Mouse (Mus musculus): ENCODE measurements around the gene Sec13. TPM values are rescaled to one million over a fixed set of nuclear protein-coding genes. Genes with fewer than 3 reads are reported as not detected.

The Sec13 gene
- 223 and 234 TPM in 2 replicates for polyA plus RNA-seq (2015; fragmentation: Nextera tagmentation; extraction: Ambion mirVana)

- DNase-seq (ENCODE audit: low spot score): peak; percentile 86
Measured at GRCm38 (mm10) chr6:113740236-113741217, at the start of gene Sec13. TSS of gene Sec13 (minus strand) at chr6:113740743.

DNA sequence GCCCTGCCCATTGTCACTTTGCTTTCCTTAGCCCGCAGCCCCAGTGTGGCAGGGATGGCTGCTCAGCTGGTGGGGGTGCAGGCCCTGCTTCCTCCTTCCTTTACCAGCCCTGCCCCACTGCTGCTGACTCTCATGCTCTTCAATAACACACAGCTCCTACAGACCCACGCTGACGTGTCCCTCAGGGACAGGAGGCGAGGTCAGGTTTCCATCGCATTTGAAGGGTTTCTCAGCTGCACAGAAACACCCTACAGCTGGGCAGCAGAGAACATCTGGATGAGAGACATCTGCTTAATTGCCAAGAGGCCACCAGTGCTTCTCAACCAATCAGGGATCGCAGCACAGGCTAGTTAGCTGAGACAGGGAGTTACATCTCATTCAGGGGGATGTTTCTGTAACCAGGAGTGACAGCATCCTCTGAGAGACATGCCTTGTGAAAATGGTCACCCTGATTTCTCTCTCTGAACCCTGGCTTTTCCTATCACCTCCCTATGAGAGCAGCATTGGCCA is 47.0 kb upstream of the Sec13 start:
- no peak for DNase-seq (ENCODE audit: low spot score)

- no peak for DNase-seq (ENCODE audit: low spot score)
Measured at GRCm38 (mm10) chr6:113785658-113786057, 45.1 kb upstream of the Sec13 start.

- DNase-seq (ENCODE audit: low spot score): no peak
Measured at GRCm38 (mm10) chr6:113778229-113778753, 37.7 kb upstream of the Sec13 start.

GRCm38 (mm10) chr6:113768804-113769203 is 28.3 kb upstream of the Sec13 start:
- peak; percentile 4 for DNase-seq (ENCODE audit: low spot score)

DNA sequence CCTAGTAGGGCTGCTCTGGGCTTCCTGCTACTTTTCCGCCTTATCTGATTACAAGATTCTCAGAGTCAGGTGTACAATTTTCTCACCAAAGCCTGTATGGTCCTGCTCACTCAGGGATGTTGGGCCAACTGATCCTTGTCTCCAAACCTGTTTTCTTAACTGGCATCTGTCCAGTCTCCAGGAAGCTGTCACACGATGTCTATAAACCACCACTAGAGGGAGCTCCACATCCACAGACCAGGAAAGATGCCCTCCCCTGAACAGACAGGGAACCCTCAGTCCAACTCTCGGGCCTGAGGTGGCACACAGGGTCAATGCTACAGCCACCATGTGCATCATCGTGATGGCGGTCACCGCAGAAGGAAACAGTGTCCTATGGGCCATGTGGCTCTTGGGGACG is 21.1 kb upstream of the Sec13 start:
- DNase-seq (ENCODE audit: low spot score): peak; percentile 68

- peak; percentile 35 for DNase-seq (ENCODE audit: low spot score)
Measured at GRCm38 (mm10) chr6:113749119-113749685, 8.7 kb upstream of the Sec13 start.

DNA sequence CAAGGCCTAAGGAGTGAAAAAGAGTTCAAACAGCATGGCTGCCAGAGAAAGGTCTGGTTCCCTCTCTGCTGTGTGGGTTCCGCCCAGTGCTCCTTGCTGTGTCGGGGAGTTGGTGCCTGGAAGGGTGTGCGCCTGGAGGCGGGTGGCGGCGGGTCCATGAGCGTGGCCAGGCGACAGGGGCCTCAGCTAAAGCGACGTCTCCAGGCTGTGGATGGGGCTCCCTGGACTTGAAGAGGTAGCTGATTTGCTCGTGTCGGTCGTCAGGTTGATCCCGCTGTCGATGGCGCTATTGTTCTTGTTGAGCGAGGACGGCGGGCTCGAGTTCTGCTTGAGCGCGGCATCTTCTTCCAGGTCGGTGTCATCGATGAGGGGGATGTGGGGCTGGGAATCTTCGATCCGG is 7.8 kb upstream of the Sec13 start:
- DNase-seq (ENCODE audit: low spot score): peak; percentile 16

- no peak for DNase-seq (ENCODE audit: low spot score)
Measured at GRCm38 (mm10) chr6:113747284-113747683, 6.7 kb upstream of the Sec13 start.

GRCm38 (mm10) chr6:113745117-113745516 is 4.6 kb upstream of the Sec13 start:
- no peak for DNase-seq (ENCODE audit: low spot score)

DNA sequence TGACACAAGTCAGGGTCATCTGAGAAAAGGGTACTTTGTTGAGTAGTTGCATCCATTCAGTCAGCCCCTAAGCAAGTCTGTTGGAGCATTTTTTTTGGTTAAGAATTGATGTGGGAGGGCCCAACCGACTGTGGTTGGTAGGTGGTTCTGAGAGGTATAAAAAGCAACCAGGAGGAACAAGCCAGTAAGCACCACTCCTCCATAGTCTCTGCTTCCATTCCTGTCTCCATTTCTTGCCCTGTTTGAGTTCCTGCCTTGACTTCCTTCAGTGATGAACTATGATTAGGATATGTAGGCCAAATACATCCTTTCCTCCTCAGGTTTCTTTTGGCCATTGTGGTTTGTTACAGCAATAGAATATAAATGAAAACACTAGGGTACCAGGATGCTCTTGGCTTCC is 2.6 kb upstream of the Sec13 start:
- no peak for DNase-seq (ENCODE audit: low spot score)

- no peak for DNase-seq (ENCODE audit: low spot score)
Measured at GRCm38 (mm10) chr6:113742321-113742720, 1.8 kb upstream of the Sec13 start.

DNA sequence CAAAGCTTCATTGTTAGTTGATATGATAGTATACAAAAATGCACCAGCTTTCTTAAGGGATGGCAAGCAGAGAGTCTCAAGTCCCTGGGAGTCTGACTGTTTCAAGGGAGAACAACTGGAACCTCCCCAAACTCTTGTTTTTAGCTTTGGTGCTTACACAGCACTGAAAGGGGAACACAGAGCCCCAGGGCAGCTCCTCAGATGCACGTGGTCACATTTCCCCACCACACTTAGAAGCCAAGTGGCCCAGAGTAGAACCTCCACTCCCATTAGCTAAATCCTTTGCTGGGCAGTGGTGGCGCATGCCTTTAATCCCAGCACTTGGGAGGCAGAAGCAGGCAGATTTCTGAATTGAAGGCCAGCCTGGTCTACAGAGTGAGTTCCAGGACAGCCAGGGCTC is 882 bp upstream of the Sec13 start:
- DNase-seq (ENCODE audit: low spot score): no peak

DNA sequence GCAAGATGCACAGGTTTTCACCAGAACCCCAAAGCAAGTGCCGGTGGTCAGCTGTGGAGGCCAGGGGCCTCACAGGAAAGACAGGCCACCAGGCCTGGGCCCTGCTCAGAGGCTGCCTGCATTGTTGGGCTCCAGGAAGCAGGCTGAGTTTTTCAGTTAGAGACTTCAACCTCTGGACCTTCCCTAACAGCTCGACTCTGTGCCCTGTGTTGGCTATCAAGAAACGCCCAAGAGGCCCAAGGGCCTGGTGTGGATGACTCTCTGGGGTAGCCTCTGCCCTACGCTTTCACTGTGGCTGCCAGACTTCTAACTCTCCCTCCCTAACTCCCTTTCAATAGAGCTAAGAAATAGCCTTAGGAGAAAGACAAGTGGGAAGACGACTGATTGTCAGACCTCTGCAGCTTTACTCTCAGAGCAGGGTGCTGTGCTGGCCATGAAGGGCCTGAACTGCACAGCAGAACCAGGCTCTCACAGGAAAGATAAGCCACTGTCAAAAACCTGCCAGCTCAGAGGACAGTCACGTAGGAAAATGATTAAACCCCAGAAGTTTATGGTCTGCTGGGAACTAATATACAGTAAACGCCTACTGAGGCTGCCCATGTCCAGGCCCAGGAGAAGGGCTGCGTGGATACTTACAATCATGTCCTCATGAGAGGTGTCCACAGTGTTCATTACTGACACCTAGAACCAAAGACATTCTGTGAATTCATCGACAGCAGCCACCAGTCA is 3.1 kb downstream of the Sec13 start:
- DNase-seq (ENCODE audit: low spot score): no peak

- no peak for DNase-seq (ENCODE audit: low spot score)
Measured at GRCm38 (mm10) chr6:113731296-113731695, 9.2 kb downstream of the Sec13 start.

DNA sequence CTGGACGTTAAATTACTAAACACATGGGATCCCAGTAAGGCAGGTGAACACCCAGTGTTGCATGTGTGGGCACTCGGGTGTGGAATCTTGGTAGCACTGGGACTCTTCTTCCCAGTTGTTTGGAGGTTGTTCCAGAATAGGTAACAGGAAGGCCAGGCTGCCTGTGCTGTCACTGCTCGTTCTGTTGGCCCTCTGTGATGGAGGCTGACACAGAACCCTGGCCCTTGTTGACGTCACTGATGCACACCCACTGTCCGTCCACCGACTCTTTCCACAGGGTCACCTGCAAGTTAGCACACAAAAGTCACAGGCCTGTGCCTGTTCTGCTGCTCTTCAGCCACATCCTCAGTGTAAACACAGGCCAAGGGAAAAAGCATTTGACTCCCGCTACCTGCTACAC is 12.4 kb downstream of the Sec13 start:
- DNase-seq (ENCODE audit: low spot score): no peak

DNA sequence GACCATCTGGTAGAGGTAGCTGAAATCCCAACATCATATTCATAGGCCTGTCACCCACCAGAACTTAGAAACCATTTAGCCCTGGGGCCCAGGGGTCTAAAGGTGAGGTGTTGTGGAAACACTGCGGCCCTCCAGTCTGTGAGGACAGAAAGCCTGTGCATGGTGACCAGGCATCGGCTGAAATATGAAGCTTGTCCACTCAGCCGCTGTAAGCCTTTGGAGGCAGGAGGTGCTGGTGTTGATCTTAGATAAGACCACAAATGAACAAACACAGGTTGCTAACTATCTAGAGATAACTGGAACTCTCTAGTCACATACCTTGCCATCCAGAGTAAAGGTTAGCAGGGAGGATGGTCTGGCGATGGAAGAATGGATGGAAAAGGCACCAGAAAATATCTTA is 19.5 kb downstream of the Sec13 start:
- no peak for DNase-seq (ENCODE audit: low spot score)

- DNase-seq (ENCODE audit: low spot score): no peak
Measured at GRCm38 (mm10) chr6:113719878-113720277, 20.7 kb downstream of the Sec13 start, which contains the start of gene Ghrl. TSS of gene Ghrl (minus strand) at chr6:113719880.

DNA sequence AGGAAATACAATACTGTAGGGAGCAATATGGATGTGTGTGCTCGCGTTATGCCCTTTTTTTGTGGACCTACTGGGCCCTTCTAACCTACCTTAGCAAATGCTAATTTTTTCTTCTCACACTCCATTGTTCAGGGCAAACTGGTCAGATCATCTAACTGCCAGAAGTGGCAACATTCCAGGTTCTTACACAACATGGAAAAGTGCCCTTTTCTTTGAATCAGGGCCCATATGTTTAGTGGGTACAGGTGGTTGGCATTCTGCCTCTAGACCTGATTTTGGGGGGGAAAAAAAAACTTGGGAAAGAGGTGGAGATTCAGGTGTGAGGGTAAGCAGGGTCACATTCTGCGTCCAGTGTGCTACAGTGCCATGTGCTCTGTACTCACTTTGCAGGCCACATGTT is 23.0 kb downstream of the Sec13 start:
- DNase-seq (ENCODE audit: low spot score): no peak

GRCm38 (mm10) chr6:113714797-113715196 is 25.7 kb downstream of the Sec13 start:
- no peak for DNase-seq (ENCODE audit: low spot score)

- no peak for DNase-seq (ENCODE audit: low spot score)
Measured at GRCm38 (mm10) chr6:113714276-113714675, 26.3 kb downstream of the Sec13 start.

Data from thymus, postnatal 0 days (tissue).